ENCODE assay signal across 8 mouse cellular contexts in genomic region chr2:121505942-121506882, GRCm38 (mm10). TPM values are rescaled to one million over a fixed set of nuclear protein-coding genes. Genes with fewer than 3 reads are reported as not detected.
DNase-seq lines count a peak whose midpoint lies in the region; ATAC-seq lines count a peak whose summit lies in the region.
"Not testable (repeated sequence)": the region's sequence is repeated elsewhere in the genome, so short reads cannot be mapped to it uniquely, and the experiment has no call there.

Mfap1a (minus strand) TSS chr2:121506665.
Wdr76 (plus strand) TSS chr2:121506723.

- not testable (repeated sequence) for H3K27me3 ChIP-seq in forebrain, embryonic 10.5 days (ENCODE audit: poor library complexity, severe bottlenecking); heart, embryonic 16.5 days (ENCODE audit: control insufficient read depth, insufficient read depth, low read length); liver, embryonic 15.5 days; neural tube, embryonic 12.5 days (replicated peaks)

- H3K4me3 ChIP-seq in forebrain, embryonic 10.5 days = peak within 1 kb of the TSS; percentile 65
- H3K4me3 ChIP-seq in heart, embryonic 16.5 days (ENCODE audit: low read length) = peak within 1 kb of the TSS; percentile 69
- H3K4me3 ChIP-seq in liver, embryonic 15.5 days (replicated peaks) = peak within 1 kb of the TSS; percentile 72
- peak within 1 kb of the TSS; percentile 58 for H3K4me3 ChIP-seq in neural tube, embryonic 12.5 days

- WGBS in forebrain, embryonic 10.5 days = 4% methylated on average over 42 of the region's 42 CpGs
- whole genome bisulfite sequencing in heart, embryonic 16.5 days = 4% methylated on average over 39 of the region's 42 CpGs
- WGBS in liver, embryonic 15.5 days (ENCODE audit: insufficient replicate concordance) = 2% methylated on average over 42 of the region's 42 CpGs
- 5% methylated on average over 42 of the region's 42 CpGs for WGBS in neural tube, embryonic 12.5 days

- peaks cover 50% of the 10 kb centered on the region for H3K36me3 ChIP-seq in forebrain, embryonic 10.5 days (replicated peaks)
- not testable (repeated sequence) for H3K36me3 ChIP-seq in heart, embryonic 16.5 days (ENCODE audit: control insufficient read depth, insufficient read depth); neural tube, embryonic 12.5 days
- peaks cover 25% of the 10 kb centered on the region for H3K36me3 ChIP-seq in liver, embryonic 15.5 days (replicated peaks)

- peak; percentile 94 for ATAC-seq in heart, embryonic 16.5 days (replicated peaks; ENCODE audit: extremely low read depth, insufficient read depth, low FRiP score)
- peak; percentile 93 for ATAC-seq in liver, embryonic 15.5 days (ENCODE audit: insufficient read depth)
- ATAC-seq in neural tube, embryonic 12.5 days (ENCODE audit: low FRiP score, low read depth) = peak; percentile 83

- DNase-seq in CD8-positive naive resting alpha-beta T cell, adult 2 months (ENCODE audit: low read depth in 2 of 2, low spot score in 2 of 2) = peak; percentile 73 to 82
- DNase-seq in c-Kit-positive CD71-negative TER-119-negative erythroid progenitor cells, embryonic 14.5 days (ENCODE audit: low read depth) = peak; percentile 84
- peak; percentile 87 for DNase-seq in forebrain, embryonic 10.5 days (ENCODE audit: extremely low spot score, low spot score)
- DNase-seq in kidney, postnatal 36 days = peak; percentile 90 to 92
- DNase-seq in telencephalon, adult 2 months (ENCODE audit: low read depth, low spot score) = peak; percentile 89

- H3K27ac ChIP-seq in forebrain, embryonic 10.5 days = peak within 1 kb of the TSS; percentile 82
- peak within 1 kb of the TSS; percentile 74 for H3K27ac ChIP-seq in heart, embryonic 16.5 days (ENCODE audit: low read length)
- H3K27ac ChIP-seq in liver, embryonic 15.5 days (replicated peaks) = peak within 1 kb of the TSS; percentile 82
- H3K27ac ChIP-seq in neural tube, embryonic 12.5 days = not testable (repeated sequence)

- H3K4me2 ChIP-seq in heart, embryonic 16.5 days (ENCODE audit: low read depth, low read length) = peak within 1 kb of the TSS; percentile 83
- peak within 1 kb of the TSS; percentile 67 for H3K4me2 ChIP-seq in liver, embryonic 15.5 days
- peak within 1 kb of the TSS; percentile 74 for H3K4me2 ChIP-seq in neural tube, embryonic 12.5 days (replicated peaks)

- not testable (repeated sequence) for H3K9me3 ChIP-seq in forebrain, embryonic 10.5 days; heart, embryonic 16.5 days (replicated peaks; ENCODE audit: control insufficient read depth, low read length); liver, embryonic 15.5 days (replicated peaks); neural tube, embryonic 12.5 days

- H3K4me1 ChIP-seq in forebrain, embryonic 10.5 days = peaks cover 33% of the 10 kb centered on the region
- H3K4me1 ChIP-seq in heart, embryonic 16.5 days (ENCODE audit: control insufficient read depth, insufficient read depth, low read length) = peaks cover 11% of the 10 kb centered on the region
- peaks cover 34% of the 10 kb centered on the region for H3K4me1 ChIP-seq in liver, embryonic 15.5 days (replicated peaks)
- H3K4me1 ChIP-seq in neural tube, embryonic 12.5 days = peaks cover 15% of the 10 kb centered on the region

- H3K9ac ChIP-seq in heart, embryonic 16.5 days (ENCODE audit: low read length) = peak within 1 kb of the TSS; percentile 76
- H3K9ac ChIP-seq in liver, embryonic 15.5 days = peak within 1 kb of the TSS; percentile 75
- peak within 1 kb of the TSS; percentile 68 for H3K9ac ChIP-seq in neural tube, embryonic 12.5 days

RNA-seq across cellular contexts. Expression of gene Mfap1a, which starts in this region (rescaled TPM):
- 27.9 and 29.5 TPM in 2 replicates for polyA plus RNA-seq in forebrain, embryonic 10.5 days (2016; fragmentation: Nextera tagmentation; extraction: Ambion mirVana)
- polyA plus RNA-seq in heart, embryonic 16.5 days (2015; fragmentation: Nextera tagmentation; extraction: Ambion mirVana) = 21.2 and 25.3 TPM in 2 replicates
- 11.4 TPM in 2 replicates for polyA plus RNA-seq in liver, embryonic 15.5 days (2015; fragmentation: Nextera tagmentation; extraction: Ambion mirVana)
- polyA plus RNA-seq in neural tube, embryonic 12.5 days (2016; fragmentation: Nextera tagmentation; extraction: Ambion mirVana) = 32.0 and 35.3 TPM in 2 replicates

RNA-seq across cellular contexts. Expression of gene Wdr76, which starts in this region (rescaled TPM):
- 15.0 and 15.8 TPM in 2 replicates for polyA plus RNA-seq in forebrain, embryonic 10.5 days (2016; fragmentation: Nextera tagmentation; extraction: Ambion mirVana)
- polyA plus RNA-seq in heart, embryonic 16.5 days (2015; fragmentation: Nextera tagmentation; extraction: Ambion mirVana) = 5.7 and 7.8 TPM in 2 replicates
- polyA plus RNA-seq in liver, embryonic 15.5 days (2015; fragmentation: Nextera tagmentation; extraction: Ambion mirVana) = 6.6 and 8.0 TPM in 2 replicates
- polyA plus RNA-seq in neural tube, embryonic 12.5 days (2016; fragmentation: Nextera tagmentation; extraction: Ambion mirVana) = 8.1 and 8.5 TPM in 2 replicates
